Mouse (Mus musculus): ENCODE data around the gene Cast.

DNA sequence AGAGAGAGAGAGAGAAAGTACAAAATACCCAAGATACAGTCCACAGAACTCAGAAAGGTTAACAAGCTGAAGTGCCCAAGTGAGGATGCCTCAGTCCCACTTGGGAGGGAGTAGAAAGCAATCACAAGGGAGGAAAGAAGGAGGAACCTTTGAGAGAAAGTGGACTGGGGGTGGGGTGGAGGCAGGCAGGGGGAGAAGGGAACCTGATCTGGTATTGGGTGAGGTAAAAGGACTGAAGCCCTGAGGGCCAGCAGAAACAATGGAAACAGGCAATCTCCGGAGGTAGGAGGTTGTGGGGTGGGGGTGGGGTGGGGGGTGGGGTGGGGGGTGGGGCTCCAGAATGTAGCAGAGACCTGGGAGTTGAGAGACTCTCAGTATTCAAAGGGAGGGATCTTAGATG is 20.9 kb downstream of the Cast start:
- TF ChIP-seq POLR2A (IDR thresholded peaks at IDR 0.05; ENCODE audit: extremely low read depth, insufficient read depth, low read length) (no peak), CTCF (IDR thresholded peaks at IDR 0.05; ENCODE audit: low read depth, low read length) (no peak)
